Mouse (Mus musculus) lung, postnatal 25 days (tissue): ENCODE measurements at regions not wholly inside any gene's neighbourhood (a gene's known extent, or its start where the extent isn't known, plus 50 kb on each side); places are given as distances from the start of the nearest gene placed in this dataset.

Source experiments
- DNase-seq: peaks from one replicate; pipeline ENCODE4 v3.0.0; 2022; ENCODE audit warnings: low spot score

- no peak for DNase-seq
These were observed 99.6 kb upstream of the Fam241a start for GRCm38 (mm10) chr3:127995678-127996077.

- no peak for DNase-seq
These were observed 91.5 kb upstream of the Fam241a start for GRCm38 (mm10) chr3:127987583-127987982.

- DNase-seq: no peak
These were observed 89.0 kb upstream of the Fam241a start for GRCm38 (mm10) chr3:127985165-127985564.

GRCm38 (mm10) chr3:127977240-127977639 is 81.1 kb upstream of the Fam241a start:
- no peak for DNase-seq

GRCm38 (mm10) chr3:127970891-127971290 is 74.8 kb upstream of the Fam241a start:
- DNase-seq: peak; percentile 16

GRCm38 (mm10) chr3:127967170-127967569 is 71.0 kb upstream of the Fam241a start:
- DNase-seq: no peak

GRCm38 (mm10) chr3:127966214-127966613 is 70.1 kb upstream of the Fam241a start:
- DNase-seq: no peak

GRCm38 (mm10) chr3:127958919-127959684 is 63.0 kb upstream of the Fam241a start:
- DNase-seq: no peak

- no peak for DNase-seq
These were observed 58.7 kb upstream of the Fam241a start for GRCm38 (mm10) chr3:127954856-127955255.

GRCm38 (mm10) chr3:127953610-127954009 is 57.5 kb upstream of the Fam241a start:
- no peak for DNase-seq

- DNase-seq: peak; percentile 76
These were observed 52.9 kb upstream of the Fam241a start for GRCm38 (mm10) chr3:127948898-127949620.

GRCm38 (mm10) chr3:127948326-127948725 is 52.2 kb upstream of the Fam241a start:
- peak; percentile 19 for DNase-seq
